Mouse (Mus musculus): ENCODE measurements around the gene Kif1c.

Kif1c gene

DNA sequence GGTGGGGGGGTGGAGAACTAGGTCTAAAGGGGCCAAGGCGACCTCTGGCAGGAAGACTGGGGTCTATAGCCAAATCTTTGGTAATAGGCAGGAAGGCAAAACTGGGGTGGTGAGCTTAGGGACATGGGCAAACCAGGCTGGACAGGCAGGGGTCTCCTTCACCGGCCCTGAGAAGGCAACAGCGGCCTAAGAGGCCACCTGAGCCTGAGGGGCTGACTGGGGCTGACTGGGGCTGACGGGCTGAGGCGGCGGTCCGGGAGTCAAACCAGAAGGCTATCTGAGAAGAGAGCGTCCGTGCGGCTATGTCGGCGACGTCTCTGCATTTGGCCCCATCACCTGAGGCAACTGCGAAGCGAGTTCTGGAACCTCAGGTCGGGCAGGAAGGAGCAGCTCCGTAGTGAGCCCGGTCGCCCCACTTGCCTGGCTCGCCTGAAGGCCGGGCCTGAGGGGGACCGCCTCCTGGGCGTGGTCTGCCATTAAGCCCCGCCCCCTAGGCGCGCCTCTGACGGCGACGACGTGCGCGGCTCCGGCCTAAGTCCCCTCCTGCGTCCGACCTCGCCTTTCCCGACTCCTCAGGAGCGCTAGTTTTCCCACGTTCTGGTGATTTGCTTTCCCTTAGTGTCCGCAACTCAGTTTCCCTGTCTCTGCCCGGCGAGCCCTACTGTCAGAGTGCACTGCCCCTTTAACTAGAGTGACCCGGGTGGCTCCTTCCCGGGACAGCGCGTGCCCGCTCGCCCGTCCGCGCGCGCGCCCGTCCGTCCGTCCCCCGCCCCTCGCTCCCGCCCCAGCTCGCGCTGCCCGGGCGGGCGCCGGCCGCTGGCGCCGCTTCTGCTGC is at the start of gene Kif1c, which contains the start of gene Inca1:
TSS of gene Kif1c (plus strand) at position 827 of the 835 bp plus-strand sequence.
TSS of gene Inca1 (minus strand) at position 434 of the 835 bp plus-strand sequence.
- in situ Hi-C loops (cut with MboI; ENCODE audit: unreplicated experiment in 2 of 2): no loop called here

GRCm38 (mm10) chr11:70651391-70651790 is 49.0 kb upstream of the Kif1c start:
- in situ Hi-C loops (cut with MboI; ENCODE audit: unreplicated experiment in 2 of 2): loop anchor here in 1 of 2 experiments (25.0 kb wide), 1 partner anchor 1239 kb away; the partner anchor contains the start of gene Kdm6b

DNA sequence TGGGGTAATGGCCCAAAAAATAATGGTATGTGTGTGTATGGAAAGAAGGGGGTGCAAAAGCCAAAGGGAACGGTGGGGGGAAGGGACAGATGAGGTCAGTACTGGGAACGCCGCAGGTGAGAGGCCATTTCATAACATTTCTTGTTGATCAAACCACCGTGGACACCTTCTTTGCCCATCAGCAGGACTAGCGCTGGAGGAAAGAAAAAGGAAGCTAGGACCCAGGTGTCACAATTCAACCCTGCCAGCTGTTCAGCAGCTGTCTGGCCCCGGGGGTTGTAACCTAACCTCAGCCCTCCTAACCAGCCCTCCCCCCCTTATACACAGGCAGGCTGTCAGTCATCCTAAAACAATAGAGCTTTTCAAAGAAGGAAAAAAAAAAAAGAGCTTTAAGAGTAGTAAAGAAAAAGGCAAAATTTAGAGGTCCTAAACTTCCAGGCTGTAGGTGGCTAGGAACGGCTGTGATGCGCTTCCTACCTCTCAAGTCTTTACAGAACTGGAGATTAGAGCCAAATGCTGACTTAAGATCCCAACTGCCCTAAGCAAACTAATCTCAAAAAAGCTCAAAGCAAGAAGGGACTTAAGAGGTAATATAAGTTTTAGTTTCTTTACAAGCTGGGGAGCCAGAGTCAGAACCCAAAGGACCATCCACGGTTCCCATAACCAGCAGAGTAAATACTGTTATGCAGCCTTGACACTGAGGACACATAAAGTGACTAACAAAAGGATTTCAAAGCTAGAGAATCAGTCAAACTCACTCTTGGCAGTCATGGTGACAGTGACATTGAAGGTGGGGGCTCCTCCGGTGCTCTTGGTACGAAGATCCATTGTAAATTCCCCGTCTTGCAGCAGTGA is 48.1 kb upstream of the Kif1c start:
- in situ Hi-C loops (cut with MboI; ENCODE audit: unreplicated experiment in 2 of 2): loop anchor here in 1 of 2 experiments (25.0 kb wide), 1 partner anchor 1240 kb away; the partner anchor contains the start of gene Kdm6b

- in situ Hi-C loops (cut with MboI; ENCODE audit: unreplicated experiment in 2 of 2): loop anchor here in 1 of 2 experiments (25.0 kb wide), 1 partner anchor 1241 kb away; the partner anchor contains the start of gene Kdm6b
These were observed 47.4 kb upstream of the Kif1c start for GRCm38 (mm10) chr11:70652884-70653344.

- in situ Hi-C loops (cut with MboI; ENCODE audit: unreplicated experiment in 2 of 2): loop anchor here in 1 of 2 experiments (25.0 kb wide), 1 partner anchor 1241 kb away; the partner anchor contains the start of gene Kdm6b
These were observed 46.8 kb upstream of the Kif1c start for GRCm38 (mm10) chr11:70653345-70654197.

- in situ Hi-C loops (cut with MboI; ENCODE audit: unreplicated experiment in 2 of 2): loop anchor here in 1 of 2 experiments (25.0 kb wide), 1 partner anchor 1242 kb away; the partner anchor contains the start of gene Kdm6b
These were observed 46.0 kb upstream of the Kif1c start, which contains the start of gene Pfn1 for GRCm38 (mm10) chr11:70654198-70654922. Pfn1 (minus strand) TSS chr11:70654644.

DNA sequence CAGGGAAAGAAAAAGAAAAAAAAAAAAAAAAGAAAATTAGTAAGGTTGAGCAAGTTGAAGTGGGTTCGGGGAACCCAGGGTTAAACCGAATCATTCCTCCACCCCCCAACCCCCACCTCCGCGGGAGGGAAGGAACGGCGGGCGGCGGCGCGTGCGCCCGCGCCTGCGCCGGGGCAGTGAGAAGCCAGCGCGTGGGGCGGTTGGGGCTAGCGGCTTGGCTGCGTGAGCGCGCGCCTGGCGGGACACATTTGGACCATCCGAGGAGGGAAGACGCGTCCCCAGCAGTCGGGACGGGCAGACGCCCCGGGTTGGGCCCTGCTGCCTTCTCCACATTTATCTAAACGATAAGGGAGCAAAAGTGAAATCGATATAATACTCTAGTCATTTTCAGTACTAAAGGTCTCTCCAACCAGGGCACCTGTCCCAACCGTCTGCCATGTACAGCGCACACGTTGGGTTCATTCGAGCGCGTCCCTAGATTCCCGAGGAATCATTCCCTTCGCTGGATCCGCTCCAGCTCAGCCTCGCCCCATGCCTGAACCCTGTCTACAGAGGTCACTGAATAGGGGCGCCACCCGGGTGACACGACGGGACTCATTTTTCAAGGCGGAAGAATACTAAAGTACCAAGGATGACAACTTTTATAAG is 45.3 kb upstream of the Kif1c start:
- in situ Hi-C loops (cut with MboI; ENCODE audit: unreplicated experiment in 2 of 2): loop anchor here in 1 of 2 experiments (25.0 kb wide), 1 partner anchor 1243 kb away; the partner anchor contains the start of gene Kdm6b

DNA sequence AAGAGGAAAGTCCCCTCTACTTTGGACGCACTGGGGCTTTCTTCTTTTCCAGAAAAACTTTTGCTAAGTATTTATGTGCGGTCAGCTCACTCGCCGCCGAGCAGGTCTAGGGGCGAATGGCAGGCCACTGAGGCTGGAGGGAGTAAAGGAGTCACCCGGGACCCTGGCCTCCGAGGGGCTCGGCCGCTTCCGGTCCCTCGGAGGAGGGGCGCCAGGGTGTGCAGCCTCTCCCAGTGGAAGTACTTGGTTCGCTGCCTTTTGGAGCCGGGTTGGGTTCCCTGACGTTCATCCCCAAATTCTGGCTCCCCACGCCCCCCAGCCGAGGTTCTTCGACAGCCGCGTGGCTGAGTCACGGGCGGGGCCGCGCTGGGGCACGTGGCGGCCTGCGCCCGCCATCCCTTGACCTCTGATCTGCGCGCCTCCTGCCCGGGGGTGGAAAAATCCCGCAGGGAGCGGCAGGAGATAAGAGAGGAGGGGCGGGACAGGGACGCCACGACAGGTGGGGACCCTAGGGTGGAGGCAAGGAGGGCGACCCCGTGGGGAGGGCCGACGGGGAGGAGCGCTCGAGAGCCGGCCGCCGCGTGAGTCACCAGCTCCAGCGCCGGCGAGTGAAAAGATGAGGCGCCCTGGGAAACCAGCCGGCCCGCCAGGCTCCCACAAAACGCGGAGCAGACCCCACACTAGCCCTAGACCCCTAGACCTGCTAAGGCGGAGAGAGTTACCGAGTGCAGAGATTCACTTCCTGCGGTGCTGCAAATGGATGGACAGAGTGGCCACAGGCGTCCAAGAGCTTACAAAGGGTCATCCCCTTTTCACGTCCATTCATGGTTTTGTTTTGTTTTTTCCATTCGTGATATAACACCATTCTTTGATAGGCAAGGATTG is 44.5 kb upstream of the Kif1c start:
- in situ Hi-C loops (cut with MboI; ENCODE audit: unreplicated experiment in 2 of 2): loop anchor here in 1 of 2 experiments (25.0 kb wide), 1 partner anchor 1244 kb away; the partner anchor contains the start of gene Kdm6b

GRCm38 (mm10) chr11:70656456-70656927 is 43.9 kb upstream of the Kif1c start:
- in situ Hi-C loops (cut with MboI; ENCODE audit: unreplicated experiment in 2 of 2): loop anchor here in 1 of 2 experiments (25.0 kb wide), 1 partner anchor 1244 kb away; the partner anchor contains the start of gene Kdm6b

- in situ Hi-C loops (cut with MboI; ENCODE audit: unreplicated experiment in 2 of 2): loop anchor here in 1 of 2 experiments (25.0 kb wide), 1 partner anchor 1245 kb away; the partner anchor contains the start of gene Kdm6b
These were observed 43.4 kb upstream of the Kif1c start, which contains the start of gene Eno3 for GRCm38 (mm10) chr11:70656964-70657363. Eno3 (plus strand) TSS chr11:70657202.

DNA sequence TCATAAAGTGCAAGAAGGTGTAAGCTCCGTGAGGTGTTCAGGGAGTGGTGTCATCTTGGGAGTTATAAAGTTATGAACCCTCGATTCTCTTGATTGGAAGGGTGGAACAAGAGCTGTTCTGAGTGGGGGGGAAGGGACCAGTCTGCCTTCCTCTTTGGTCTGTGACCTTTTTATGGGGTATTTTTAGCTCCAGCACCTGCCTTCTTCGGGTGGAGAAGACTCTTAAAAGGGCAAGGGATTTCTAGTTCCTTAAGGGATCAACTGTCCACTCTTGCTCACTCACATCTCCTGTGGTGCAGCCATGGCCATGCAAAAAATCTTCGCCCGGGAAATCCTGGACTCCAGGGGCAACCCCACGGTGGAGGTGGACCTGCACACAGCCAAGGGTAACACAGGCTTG is 42.8 kb upstream of the Kif1c start:
- in situ Hi-C loops (cut with MboI; ENCODE audit: unreplicated experiment in 2 of 2): loop anchor here in 1 of 2 experiments (25.0 kb wide), 1 partner anchor 1245 kb away; the partner anchor contains the start of gene Kdm6b

DNA sequence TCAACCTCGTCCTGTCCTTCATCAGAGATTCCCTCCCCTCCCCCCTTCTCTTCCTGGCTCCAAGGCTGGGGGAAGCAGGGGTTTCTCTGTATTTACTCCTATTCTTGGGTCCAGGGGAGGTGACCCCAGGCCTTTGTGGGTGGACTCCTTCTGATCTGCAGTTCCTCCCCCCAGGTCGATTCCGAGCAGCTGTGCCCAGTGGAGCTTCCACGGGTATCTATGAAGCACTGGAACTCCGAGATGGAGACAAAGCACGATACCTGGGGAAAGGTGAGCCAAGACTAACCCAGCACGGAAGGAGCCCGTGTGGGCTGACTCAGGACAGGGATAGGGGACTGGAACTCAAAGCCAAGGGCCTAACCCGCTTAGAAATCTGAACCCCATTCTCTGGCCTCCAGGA is 42.4 kb upstream of the Kif1c start:
- in situ Hi-C loops (cut with MboI; ENCODE audit: unreplicated experiment in 2 of 2): loop anchor here in 1 of 2 experiments (25.0 kb wide), 1 partner anchor 1246 kb away; the partner anchor contains the start of gene Kdm6b

DNA sequence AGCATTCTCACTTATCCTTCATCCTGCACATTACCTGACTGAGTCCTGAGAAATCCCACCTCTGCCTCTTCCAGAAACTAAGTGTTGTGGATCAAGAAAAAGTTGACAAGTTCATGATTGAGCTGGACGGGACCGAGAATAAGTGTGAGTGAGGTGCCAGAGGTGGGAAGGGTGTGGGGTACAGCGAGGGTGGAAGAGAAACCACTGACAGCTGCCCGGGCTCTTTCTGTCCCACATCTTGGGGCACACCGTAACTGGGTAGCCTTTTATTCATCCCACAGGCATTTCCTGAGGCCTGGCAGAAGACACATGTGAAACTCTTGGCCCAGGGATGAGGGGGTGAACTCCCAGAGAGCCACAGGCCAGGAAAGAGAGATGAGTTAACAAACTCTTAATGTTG is 41.8 kb upstream of the Kif1c start:
- in situ Hi-C loops (cut with MboI; ENCODE audit: unreplicated experiment in 2 of 2): loop anchor here in 1 of 2 experiments (25.0 kb wide), 1 partner anchor 1246 kb away; the partner anchor contains the start of gene Kdm6b

DNA sequence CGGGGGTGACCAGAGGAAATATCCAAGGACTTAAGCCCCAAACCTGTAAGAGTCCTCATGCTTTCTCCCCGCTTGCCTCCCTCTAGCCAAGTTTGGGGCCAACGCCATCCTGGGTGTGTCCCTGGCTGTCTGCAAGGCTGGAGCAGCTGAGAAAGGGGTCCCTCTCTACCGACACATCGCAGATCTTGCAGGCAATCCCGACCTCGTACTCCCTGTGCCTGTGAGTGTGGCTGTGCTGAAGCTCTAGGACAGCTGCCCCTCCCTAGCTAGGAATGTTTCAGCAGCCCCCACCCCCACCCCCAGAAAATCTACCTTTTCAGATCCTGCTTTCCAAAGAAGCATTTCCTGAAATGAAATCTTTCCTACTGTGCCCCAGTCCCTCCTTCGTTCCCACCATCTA is 41.4 kb upstream of the Kif1c start:
- in situ Hi-C loops (cut with MboI; ENCODE audit: unreplicated experiment in 2 of 2): loop anchor here in 1 of 2 experiments (25.0 kb wide), 1 partner anchor 1247 kb away; the partner anchor contains the start of gene Kdm6b

GRCm38 (mm10) chr11:70660571-70660970 is 39.8 kb upstream of the Kif1c start:
- in situ Hi-C loops (cut with MboI; ENCODE audit: unreplicated experiment in 2 of 2): loop anchor here in 1 of 2 experiments (25.0 kb wide), 1 partner anchor 1248 kb away; the partner anchor contains the start of gene Kdm6b

DNA sequence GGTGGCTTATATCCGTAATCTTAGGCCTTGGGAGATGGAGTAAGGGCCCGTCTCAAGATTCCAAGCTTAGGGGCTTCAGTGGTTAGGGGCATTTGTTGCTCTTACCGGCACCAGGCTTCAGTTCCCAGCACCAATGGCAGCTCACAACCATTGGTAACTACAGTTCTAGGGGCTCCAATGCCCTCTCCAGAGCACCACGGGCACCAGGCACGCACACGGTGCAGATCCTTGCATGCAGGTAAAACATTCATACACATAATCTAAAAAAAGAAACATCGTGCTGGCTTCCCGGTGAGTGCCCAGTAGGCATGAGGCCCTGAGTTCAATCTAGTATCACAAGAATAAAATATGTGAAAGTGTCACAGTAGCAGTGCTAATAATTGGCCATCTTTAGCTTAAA is 37.2 kb upstream of the Kif1c start:
- in situ Hi-C loops (cut with MboI; ENCODE audit: unreplicated experiment in 2 of 2): loop anchor here in 1 of 2 experiments (25.0 kb wide), 1 partner anchor 1251 kb away; the partner anchor contains the start of gene Kdm6b

All from v-Abl transformed pro-B cells (cell line).